Mouse (Mus musculus) kidney, postnatal 0 days (tissue): ENCODE data around the gene Gmds. TPM values are rescaled to one million over a fixed set of nuclear protein-coding genes. Genes with fewer than 3 reads are reported as not detected.

Source experiments
- ATAC-seq: fragments of 200-750 bp; cut with Nextera tagmentation; replicated peaks from 2 replicates; pipeline ENCODE4 v1.8.0; 2017; ENCODE audit warnings: low read depth, moderate number of reproducible peaks, moderate TSS enrichment, moderate library complexity; ENCODE audit not compliant: low FRiP score
- DNase-seq: peaks from one replicate; pipeline ENCODE4 v3.0.0-alpha.2; 2016; ENCODE audit warnings: low spot score
- H3K27ac ChIP-seq: fragments of 300-500 bp; sonication (generic); 2 replicates; pipeline ENCODE4 v1.5.1; 2014; ENCODE audit warnings: mild to moderate bottlenecking
- H3K27me3 ChIP-seq: fragments of 300-500 bp; sonication (generic); 2 replicates; pipeline ENCODE4 v1.6.1; 2014; ENCODE audit warnings: low read length, mixed read lengths; ENCODE audit not compliant: insufficient read depth
- H3K36me3 ChIP-seq: fragments of 300-500 bp; sonication (generic); 2 replicates; pipeline ENCODE4 v1.6.1; 2014; ENCODE audit warnings: low read length, mixed read lengths; ENCODE audit not compliant: insufficient read depth
- H3K4me1 ChIP-seq: fragments of 300-500 bp; sonication (generic); replicated peaks from 2 replicates; pipeline ENCODE4 v1.6.1; 2014; ENCODE audit warnings: antibody characterized with exemption, low read length, mixed read lengths; ENCODE audit not compliant: insufficient read depth
- H3K4me2 ChIP-seq: fragments of 300-500 bp; sonication (generic); 2 replicates; pipeline ENCODE4 v1.6.1; 2014; ENCODE audit warnings: mild to moderate bottlenecking, low read length, moderate library complexity, mixed read lengths
- H3K4me3 ChIP-seq: fragments of 300-500 bp; sonication (generic); replicated peaks from 2 replicates; pipeline ENCODE4 v1.5.1; 2014; ENCODE audit warnings: low read depth, low read length
- H3K9ac ChIP-seq: fragments of 300-500 bp; sonication (generic); 2 replicates; pipeline ENCODE4 v1.6.1; 2014; ENCODE audit warnings: low read depth, low read length
- H3K9me3 ChIP-seq: fragments of 300-500 bp; sonication (generic); replicated peaks from 2 replicates; pipeline ENCODE4 v1.6.1; 2016; ENCODE audit warnings: low read length, inconsistent platforms, mixed read lengths
- CTCF ChIP-seq: IDR thresholded peaks from 2 replicates; pipeline ENCODE4 v1.5.1; 2016; ENCODE audit warnings: antibody characterized with exemption, low read depth, mild to moderate bottlenecking, moderate library complexity
- WGBS: fragments of 180-500 bp; shearing (Covaris S2); extraction: QIAGEN DNeasy Blood & Tissue Kit; methylation state at CpG from one replicate; pipeline ENCODE4 v1.1.7; 2014; 5-methylcytosine and 5-hydroxymethylcytosine counted together
- polyA plus RNA-seq: library from polyadenylated mRNA; unstranded; fragments of >200 nt; fragmentation: Nextera tagmentation; extraction: Ambion mirVana; gene quantifications from 2 replicates; pipeline ENCODE4 v1.2.1, GENCODE M21; 2015

Gene Gmds
- polyA plus RNA-seq, 1 experiment from 2014 or later: 32.7 TPM

GRCm38 (mm10) chr13:32312663-32313062 is 25.9 kb downstream of the Gmds start:
- WGBS: 75% methylated on average over 3 of the region's 3 CpGs

GRCm38 (mm10) chr13:32311476-32311875 is 27.1 kb downstream of the Gmds start:
- Histone ChIP-seq H3K4me2 (no peak overlapping the region), H3K9me3 (no peaks in the 10 kb centered on the region), H3K9ac (no peak overlapping the region), H3K4me1 (no peaks in the 10 kb centered on the region), H3K27me3 (no peaks in the 10 kb centered on the region), H3K36me3 (no peaks in the 10 kb centered on the region), H3K4me3 (no peak overlapping the region), H3K27ac (no peak overlapping the region)
- DNase-seq (no peak), ATAC-seq (no peak)
- WGBS: 85% methylated on average over 2 of the region's 2 CpGs
- TF ChIP-seq CTCF: no peak

More at GRCm38 (mm10) chr13:32312663-32313062, 25.9 kb downstream of the Gmds start:
- H3K9me3 ChIP-seq: no peaks in the 10 kb centered on the region
- no peaks in the 10 kb centered on the region for H3K36me3 ChIP-seq
- ATAC-seq (no peak), DNase-seq (peak; percentile 56)
- H3K9ac ChIP-seq: no peak overlapping the region
- TF ChIP-seq CTCF: peak; percentile 76
- no peaks in the 10 kb centered on the region for H3K27me3 ChIP-seq
- H3K4me1 ChIP-seq: no peaks in the 10 kb centered on the region
- H3K4me2 ChIP-seq: no peak overlapping the region
- no peak overlapping the region for H3K27ac ChIP-seq
- no peak overlapping the region for H3K4me3 ChIP-seq

GRCm38 (mm10) chr13:32298456-32298855 is 40.1 kb downstream of the Gmds start:
- no peak overlapping the region for H3K4me3 ChIP-seq
- H3K9ac ChIP-seq: no peak overlapping the region
- 30% methylated on average over 1 of the region's 1 CpGs for WGBS
- no peaks in the 10 kb centered on the region for H3K36me3 ChIP-seq
- H3K27me3 ChIP-seq: no peaks in the 10 kb centered on the region
- no peak overlapping the region for H3K4me2 ChIP-seq
- no peak overlapping the region for H3K27ac ChIP-seq
- no peak for TF ChIP-seq CTCF
- no peak for ATAC-seq
- no peaks in the 10 kb centered on the region for H3K4me1 ChIP-seq
- no peaks in the 10 kb centered on the region for H3K9me3 ChIP-seq
- no peak for DNase-seq

DNA sequence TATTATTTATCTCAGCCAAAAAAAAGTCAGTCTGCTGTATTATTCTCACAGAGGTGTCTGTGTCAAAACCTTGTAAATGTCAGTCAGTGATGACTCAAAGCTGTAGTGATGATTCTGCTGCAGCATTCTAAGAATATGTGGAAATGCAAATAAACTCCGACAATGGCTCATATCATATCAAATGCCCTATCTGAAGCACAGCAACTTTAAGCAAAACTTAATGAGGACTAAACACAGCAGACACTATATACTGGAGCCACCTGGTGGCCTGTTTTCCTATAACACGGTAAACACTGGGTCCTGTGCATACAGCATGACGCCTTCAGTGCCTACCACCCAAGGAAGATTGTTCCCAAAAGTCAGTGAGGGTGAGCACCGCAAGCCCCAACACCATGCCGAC is 41.1 kb downstream of the Gmds start:
- peak; percentile 83 for TF ChIP-seq CTCF
- DNase-seq (peak; percentile 78), ATAC-seq (peak; percentile 36; the same call in 1 of the 2 replicates)
- Histone ChIP-seq H3K4me1 (no peaks in the 10 kb centered on the region), H3K9me3 (no peaks in the 10 kb centered on the region), H3K36me3 (no peaks in the 10 kb centered on the region), H3K27ac (no peak overlapping the region), H3K4me2 (no peak overlapping the region), H3K27me3 (no peaks in the 10 kb centered on the region), H3K9ac (no peak overlapping the region), H3K4me3 (no peak overlapping the region)
- WGBS: 37% methylated on average over 5 of the region's 5 CpGs

DNA sequence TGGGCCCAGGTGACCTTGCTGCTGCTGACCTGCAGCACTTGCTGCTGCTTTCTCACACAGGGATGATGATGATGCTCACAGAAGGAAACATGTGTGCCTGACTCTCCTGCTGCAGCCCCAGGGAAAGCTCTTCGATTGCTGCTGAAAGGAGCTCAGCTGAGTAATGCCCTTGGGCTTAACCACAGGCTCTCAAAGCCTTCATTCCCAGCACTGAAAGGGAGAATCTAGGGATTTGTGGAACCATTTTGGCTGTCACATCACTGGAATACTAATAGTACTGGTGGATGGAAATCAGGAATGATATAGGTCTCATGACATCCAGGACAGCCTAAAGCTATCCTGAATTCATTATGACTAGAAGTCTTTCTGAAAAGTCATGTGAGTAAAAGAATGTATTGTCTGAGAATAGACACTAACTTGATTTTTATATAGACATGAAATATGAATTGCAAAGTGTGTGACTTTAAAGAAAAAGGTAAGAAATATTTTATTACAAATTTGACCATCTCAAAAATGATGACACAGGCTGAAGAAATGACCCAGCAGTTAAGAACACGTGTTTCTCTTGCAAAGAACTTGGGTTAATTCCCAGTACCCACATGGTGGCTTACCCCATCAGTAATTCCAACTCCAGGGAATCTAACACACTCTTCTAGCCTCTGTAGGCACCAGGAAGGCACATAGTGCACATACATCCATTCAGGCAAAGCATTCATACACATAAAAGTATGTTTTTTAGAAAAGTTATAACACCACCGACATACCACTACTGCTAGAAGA is 43.9 kb downstream of the Gmds start:
- no peaks in the 10 kb centered on the region for H3K36me3 ChIP-seq
- no peak overlapping the region for H3K9ac ChIP-seq
- H3K4me2 ChIP-seq: no peak overlapping the region
- no peaks in the 10 kb centered on the region for H3K4me1 ChIP-seq
- WGBS: 78% methylated on average over 3 of the region's 3 CpGs
- DNase-seq (no peak), ATAC-seq (no peak)
- no peak overlapping the region for H3K27ac ChIP-seq
- no peaks in the 10 kb centered on the region for H3K9me3 ChIP-seq
- no peak overlapping the region for H3K4me3 ChIP-seq
- no peak for TF ChIP-seq CTCF
- H3K27me3 ChIP-seq: no peaks in the 10 kb centered on the region

DNA sequence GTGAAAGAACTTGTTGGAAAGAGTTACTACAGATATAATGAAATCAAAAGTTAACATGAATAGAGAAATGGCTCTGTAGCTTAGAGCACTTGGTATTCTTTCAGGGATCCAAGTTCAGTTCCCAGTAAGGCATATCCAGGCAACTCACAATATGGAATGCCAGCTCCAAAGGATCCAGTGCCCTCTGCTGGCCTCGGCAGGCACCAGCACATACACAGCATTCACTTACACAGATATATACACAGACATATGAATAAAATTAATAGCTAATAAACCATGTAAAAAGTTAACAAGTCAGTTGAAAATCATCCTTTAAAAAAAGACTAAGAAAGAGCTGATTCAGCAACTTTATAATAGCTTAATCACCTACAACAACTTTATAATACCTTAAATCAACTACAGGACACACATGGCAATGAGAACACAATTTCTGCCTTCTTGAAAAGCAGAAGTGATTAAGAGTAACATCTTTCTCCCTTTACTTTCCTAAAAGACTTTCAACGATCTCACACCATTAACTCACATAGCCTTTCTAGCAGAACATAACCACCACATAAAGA is 65.5 kb downstream of the Gmds start:
- WGBS: 91% methylated on average over 2 of the region's 2 CpGs
- H3K36me3 ChIP-seq: no peaks in the 10 kb centered on the region
- no peaks in the 10 kb centered on the region for H3K27me3 ChIP-seq
- ATAC-seq (no peak), DNase-seq (no peak)
- no peaks in the 10 kb centered on the region for H3K9me3 ChIP-seq
- no peaks in the 10 kb centered on the region for H3K4me1 ChIP-seq
- no peak overlapping the region for H3K9ac ChIP-seq
- TF ChIP-seq CTCF: peak; percentile 32; the same call in 1 of the 2 replicates
- H3K4me2 ChIP-seq: no peak overlapping the region
- H3K4me3 ChIP-seq: no peak overlapping the region
- H3K27ac ChIP-seq: no peak overlapping the region
